Mouse (Mus musculus) limb, embryonic 11.5 days (tissue): ENCODE results near the gene Olfr839-ps1. TPM values are rescaled to one million over a fixed set of nuclear protein-coding genes. Genes with fewer than 3 reads are reported as not detected.

Experiments used
- ATAC-seq: fragments of 200-750 bp; cut with Nextera tagmentation; 2 replicates; pipeline ENCODE4 v1.8.0; 2017; ENCODE audit warnings: low read depth; ENCODE audit not compliant: insufficient number of reproducible peaks, low FRiP score, low TSS enrichment
- DNase-seq: peaks from one replicate; pipeline ENCODE4 v3.0.0-alpha.2; 2015; ENCODE audit warnings: low spot score
- H3K27ac ChIP-seq: fragments of 300-500 bp; sonication (generic); replicated peaks from 2 replicates; pipeline ENCODE4 v1.5.1; 2014; ENCODE audit warnings: low read depth, mild to moderate bottlenecking, low read length
- H3K27me3 ChIP-seq: fragments of 300-500 bp; sonication (generic); 2 replicates; pipeline ENCODE4 v1.6.1; 2014; ENCODE audit warnings: mild to moderate bottlenecking, low read length, mixed read lengths; ENCODE audit not compliant: control insufficient read depth, insufficient read depth
- H3K36me3 ChIP-seq: fragments of 300-500 bp; sonication (generic); 2 replicates; pipeline ENCODE4 v1.6.1; 2014; ENCODE audit warnings: mild to moderate bottlenecking, low read length, moderate library complexity, mixed read lengths; ENCODE audit not compliant: control insufficient read depth, insufficient read depth
- H3K4me1 ChIP-seq: fragments of 300-500 bp; sonication (generic); 2 replicates; pipeline ENCODE4 v1.6.1; 2014; ENCODE audit warnings: low read length, mixed read lengths; ENCODE audit not compliant: control insufficient read depth, insufficient read depth
- H3K4me2 ChIP-seq: fragments of 300-500 bp; sonication (generic); 2 replicates; pipeline ENCODE4 v1.6.1; 2014; ENCODE audit warnings: low read depth, mild to moderate bottlenecking, moderate library complexity; ENCODE audit not compliant: severe bottlenecking
- H3K4me3 ChIP-seq: fragments of 300-500 bp; sonication (generic); 2 replicates; pipeline ENCODE4 v1.5.1; 2014; ENCODE audit warnings: low read depth, low read length
- H3K9ac ChIP-seq: fragments of 300-500 bp; sonication (generic); 2 replicates; pipeline ENCODE4 v1.6.1; 2014; ENCODE audit warnings: mild to moderate bottlenecking, low read length
- H3K9me3 ChIP-seq: fragments of 300-500 bp; sonication (generic); 2 replicates; pipeline ENCODE4 v1.6.1; 2016; ENCODE audit warnings: low read length; ENCODE audit not compliant: control insufficient read depth
- WGBS: fragments of 180-500 bp; shearing (Covaris S2); extraction: QIAGEN DNeasy Blood & Tissue Kit; methylation state at CpG from one replicate; pipeline ENCODE4 v1.1.7; 2014; 5-methylcytosine and 5-hydroxymethylcytosine counted together
- polyA plus RNA-seq: library from polyadenylated mRNA; unstranded; fragments of >200 nt; fragmentation: Nextera tagmentation; extraction: Ambion mirVana; gene quantifications from 2 replicates; pipeline ENCODE4 v1.2.1, GENCODE M21; 2014

Gene Olfr839-ps1
- not detected in 2 replicates for polyA plus RNA-seq

GRCm38 (mm10) chr9:19177212-19177611 lies at the start of gene Olfr839-ps1:
Gene Olfr839-ps1, minus strand, starts transcription at chr9:19177312.
- Histone ChIP-seq H3K9ac (no peak within 1 kb of the TSS), H3K27ac (no peak within 1 kb of the TSS), H3K4me3 (no peak within 1 kb of the TSS), H3K36me3 (no peaks in the 10 kb centered on the region), H3K4me1 (no peaks in the 10 kb centered on the region), H3K27me3 (no peaks in the 10 kb centered on the region), H3K4me2 (no peak within 1 kb of the TSS), H3K9me3 (peaks cover 3% of the 10 kb centered on the region; the same call in 1 of the 2 replicates)
- DNase-seq: no peak
- WGBS: 78% methylated on average over 1 of the region's 1 CpGs
- no peak for ATAC-seq

GRCm38 (mm10) chr9:19136017-19136416 lies 41.1 kb downstream of the Olfr839-ps1 start, which contains the start of gene Olfr837:
Gene Olfr837, plus strand, starts transcription at chr9:19136317.
- 86% methylated on average over 1 of the region's 1 CpGs for WGBS
- Histone ChIP-seq H3K27ac (no peak within 1 kb of the TSS), H3K9me3 (no peaks in the 10 kb centered on the region), H3K4me2 (no peak within 1 kb of the TSS), H3K9ac (no peak within 1 kb of the TSS), H3K4me1 (no peaks in the 10 kb centered on the region), H3K4me3 (no peak within 1 kb of the TSS), H3K36me3 (no peaks in the 10 kb centered on the region), H3K27me3 (no peaks in the 10 kb centered on the region)
- DNase-seq (no peak), ATAC-seq (no peak)

GRCm38 (mm10) chr9:19120082-19120481 lies 57.0 kb downstream of the Olfr839-ps1 start, which contains the start of gene Olfr836:
Gene Olfr836, plus strand, starts transcription at chr9:19120382.
- H3K4me1 ChIP-seq: no peaks in the 10 kb centered on the region
- DNase-seq (no peak), ATAC-seq (no peak)
- H3K4me2 ChIP-seq: no peak within 1 kb of the TSS
- H3K4me3 ChIP-seq: no peak within 1 kb of the TSS
- no peaks in the 10 kb centered on the region for H3K9me3 ChIP-seq
- no peak within 1 kb of the TSS for H3K27ac ChIP-seq
- no peak within 1 kb of the TSS for H3K9ac ChIP-seq
- no peaks in the 10 kb centered on the region for H3K36me3 ChIP-seq
- H3K27me3 ChIP-seq: no peaks in the 10 kb centered on the region

Other genes starting within 250 kb of the Olfr839-ps1 start
- not detected in 2 replicates for gene Olfr832, start 240.2 kb downstream of the Olfr839-ps1 start, polyA plus RNA-seq
- not detected in 2 replicates for gene Olfr834, start 189.3 kb downstream of the Olfr839-ps1 start, polyA plus RNA-seq
- not detected in 2 replicates for gene Olfr835, start 144.6 kb downstream of the Olfr839-ps1 start, polyA plus RNA-seq
- not detected in 2 replicates for gene Olfr836, start 56.9 kb downstream of the Olfr839-ps1 start, polyA plus RNA-seq
- gene Olfr837, start 41.0 kb downstream of the Olfr839-ps1 start, polyA plus RNA-seq: not detected in 2 replicates
- not detected in 2 replicates for gene Olfr843, start 74.7 kb upstream of the Olfr839-ps1 start, polyA plus RNA-seq
- not detected in 2 replicates for gene Olfr844, start 139.0 kb upstream of the Olfr839-ps1 start, polyA plus RNA-seq
- gene Olfr845, start 159.1 kb upstream of the Olfr839-ps1 start, polyA plus RNA-seq: not detected in 2 replicates
- not detected in 2 replicates for gene Olfr846, start 186.7 kb upstream of the Olfr839-ps1 start, polyA plus RNA-seq
- gene Olfr847, start 201.4 kb upstream of the Olfr839-ps1 start, polyA plus RNA-seq: not detected in 2 replicates